Mouse (Mus musculus): ENCODE results near the gene Gm9821. TPM values are rescaled to one million over a fixed set of nuclear protein-coding genes. Genes with fewer than 3 reads are reported as not detected.

Gene Gm9821
- polyA plus RNA-seq, 1 experiment = not detected

GRCm38 (mm10) chr2:91906141-91906540 lies 39.4 kb upstream of the Gm9821 start:
- Histone ChIP-seq H3K4me1 (ENCODE audit: control insufficient read depth, insufficient read depth, insufficient read length, low read length) (no peaks in the 10 kb centered on the region), H3K27ac (ENCODE audit: insufficient read depth, low read depth, low read length) (no peak overlapping the region), H3K36me3 (ENCODE audit: control insufficient read depth, insufficient read depth, low read length) (peaks cover 30% of the 10 kb centered on the region), H3K27me3 (ENCODE audit: control insufficient read depth, insufficient read depth, low read length) (no peaks in the 10 kb centered on the region), H3K4me3 (ENCODE audit: low read depth, low read length) (no peak overlapping the region)
- no peak for TF ChIP-seq POLR2A (IDR thresholded peaks at IDR 0.05; ENCODE audit: low read depth, low read length)
- no peak for TF ChIP-seq CTCF (IDR thresholded peaks at IDR 0.05; ENCODE audit: extremely low read depth, insufficient read length, insufficient replicate concordance, low read depth, low read length)
- WGBS = 92% methylated on average over 2 of the region's 2 CpGs

DNA sequence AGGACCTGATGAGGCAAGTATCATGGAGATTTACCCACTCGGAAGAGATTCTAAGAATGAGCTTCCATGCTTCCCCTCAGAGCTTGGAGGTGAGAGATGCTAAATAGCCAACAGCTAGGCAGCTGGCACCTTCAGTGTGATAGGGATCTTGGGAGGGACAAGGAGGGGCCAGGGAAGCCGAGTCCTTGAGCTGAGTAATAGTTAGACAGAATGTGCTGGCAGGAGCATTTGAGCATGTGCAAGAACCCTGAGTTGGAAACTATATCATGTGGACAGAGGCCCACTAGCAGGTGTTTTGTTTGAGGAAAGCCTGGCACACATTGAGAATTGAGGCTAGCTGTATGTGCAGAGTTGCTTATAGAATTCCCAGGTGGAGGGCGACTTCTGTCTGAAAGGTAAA lies 32.9 kb upstream of the Gm9821 start:
- Histone ChIP-seq H3K4me3 (ENCODE audit: low read depth, low read length) (no peak overlapping the region), H3K27me3 (ENCODE audit: control insufficient read depth, insufficient read depth, low read length) (no peaks in the 10 kb centered on the region), H3K4me1 (ENCODE audit: control insufficient read depth, insufficient read depth, insufficient read length, low read length) (no peaks in the 10 kb centered on the region), H3K36me3 (ENCODE audit: control insufficient read depth, insufficient read depth, low read length) (peaks cover 65% of the 10 kb centered on the region), H3K27ac (ENCODE audit: insufficient read depth, low read depth, low read length) (no peak overlapping the region)
- 55% methylated on average over 3 of the region's 3 CpGs for WGBS
- TF ChIP-seq POLR2A (IDR thresholded peaks at IDR 0.05; ENCODE audit: low read depth, low read length) (no peak), CTCF (IDR thresholded peaks at IDR 0.05; ENCODE audit: extremely low read depth, insufficient read length, insufficient replicate concordance, low read depth, low read length) (no peak)

- Histone ChIP-seq H3K4me1 (ENCODE audit: control insufficient read depth, insufficient read depth, insufficient read length, low read length) (no peaks in the 10 kb centered on the region), H3K4me3 (ENCODE audit: low read depth, low read length) (no peak overlapping the region), H3K27ac (ENCODE audit: insufficient read depth, low read depth, low read length) (no peak overlapping the region), H3K36me3 (ENCODE audit: control insufficient read depth, insufficient read depth, low read length) (peaks cover 71% of the 10 kb centered on the region), H3K27me3 (ENCODE audit: control insufficient read depth, insufficient read depth, low read length) (no peaks in the 10 kb centered on the region)
- TF ChIP-seq CTCF (IDR thresholded peaks at IDR 0.05; ENCODE audit: extremely low read depth, insufficient read length, insufficient replicate concordance, low read depth, low read length) = no peak
- no peak for TF ChIP-seq POLR2A (IDR thresholded peaks at IDR 0.05; ENCODE audit: low read depth, low read length)
- WGBS = 85% methylated on average over 7 of the region's 7 CpGs
These were observed 32.0 kb upstream of the Gm9821 start for GRCm38 (mm10) chr2:91913328-91914110.

DNA sequence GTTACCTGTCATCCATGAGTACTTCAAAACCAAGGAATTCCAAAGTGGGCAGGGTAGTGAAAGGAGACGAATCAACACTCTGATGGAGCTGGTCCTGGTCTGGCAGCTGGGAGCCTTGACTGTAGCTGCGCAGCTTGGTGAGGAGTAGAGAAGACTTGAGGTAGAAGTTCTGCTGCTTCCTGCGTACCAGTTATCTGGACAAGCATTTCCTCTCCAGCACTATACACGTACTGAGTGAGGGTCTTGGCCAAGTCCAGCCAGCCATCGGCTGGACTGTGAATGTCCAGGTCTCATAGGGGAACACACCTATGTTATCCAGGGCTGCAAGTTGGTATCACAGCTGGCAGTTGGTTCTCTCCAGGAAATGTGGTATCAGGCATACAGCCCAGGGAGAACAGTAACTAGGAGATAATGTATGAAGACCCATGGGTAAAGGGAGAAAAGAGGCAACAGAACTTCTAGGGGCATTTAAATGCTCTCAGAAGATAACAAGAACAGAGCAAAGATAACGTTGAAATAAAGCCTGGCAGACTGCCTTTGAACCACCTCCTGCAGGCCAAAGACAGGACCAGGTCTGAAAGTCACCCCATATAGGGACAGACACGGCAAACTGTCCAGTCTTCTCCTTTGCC lies 29.0 kb upstream of the Gm9821 start:
- peaks cover 58% of the 10 kb centered on the region for H3K36me3 ChIP-seq (ENCODE audit: control insufficient read depth, insufficient read depth, low read length)
- no peak for TF ChIP-seq POLR2A (IDR thresholded peaks at IDR 0.05; ENCODE audit: low read depth, low read length)
- TF ChIP-seq CTCF (IDR thresholded peaks at IDR 0.05; ENCODE audit: extremely low read depth, insufficient read length, insufficient replicate concordance, low read depth, low read length) = no peak
- H3K27ac ChIP-seq (ENCODE audit: insufficient read depth, low read depth, low read length) = no peak overlapping the region
- 81% methylated on average over 7 of the region's 7 CpGs for WGBS
- no peak overlapping the region for H3K4me3 ChIP-seq (ENCODE audit: low read depth, low read length)
- H3K27me3 ChIP-seq (ENCODE audit: control insufficient read depth, insufficient read depth, low read length) = 0 out of 2 replicates have a peak, but pooled peaks cover under 1% of the 10 kb centered on the region
- H3K4me1 ChIP-seq (ENCODE audit: control insufficient read depth, insufficient read depth, insufficient read length, low read length) = peaks cover 3% of the 10 kb centered on the region

- TF ChIP-seq CTCF (IDR thresholded peaks at IDR 0.05; ENCODE audit: extremely low read depth, insufficient read length, insufficient replicate concordance, low read depth, low read length) = no peak
- no peak for TF ChIP-seq POLR2A (IDR thresholded peaks at IDR 0.05; ENCODE audit: low read depth, low read length)
- peaks cover 8% of the 10 kb centered on the region for H3K4me1 ChIP-seq (ENCODE audit: control insufficient read depth, insufficient read depth, insufficient read length, low read length)
- no peak overlapping the region for H3K27ac ChIP-seq (ENCODE audit: insufficient read depth, low read depth, low read length)
- H3K27me3 ChIP-seq (ENCODE audit: control insufficient read depth, insufficient read depth, low read length) = peaks cover 7% of the 10 kb centered on the region
- H3K4me3 ChIP-seq (ENCODE audit: low read depth, low read length) = no peak overlapping the region
- H3K36me3 ChIP-seq (ENCODE audit: control insufficient read depth, insufficient read depth, low read length) = peaks cover 51% of the 10 kb centered on the region
- 92% methylated on average over 7 of the region's 7 CpGs for WGBS
These were observed 28.4 kb upstream of the Gm9821 start for GRCm38 (mm10) chr2:91917096-91917495.

- WGBS = 42% methylated on average over 4 of the region's 4 CpGs
- Histone ChIP-seq H3K36me3 (ENCODE audit: control insufficient read depth, insufficient read depth, low read length) (peaks cover 25% of the 10 kb centered on the region), H3K27ac (ENCODE audit: insufficient read depth, low read depth, low read length) (no peak overlapping the region), H3K27me3 (ENCODE audit: control insufficient read depth, insufficient read depth, low read length) (peaks cover 25% of the 10 kb centered on the region), H3K4me3 (ENCODE audit: low read depth, low read length) (no peak overlapping the region), H3K4me1 (ENCODE audit: control insufficient read depth, insufficient read depth, insufficient read length, low read length) (peaks cover 22% of the 10 kb centered on the region)
- TF ChIP-seq POLR2A (IDR thresholded peaks at IDR 0.05; ENCODE audit: low read depth, low read length) = no peak
- TF ChIP-seq CTCF (IDR thresholded peaks at IDR 0.05; ENCODE audit: extremely low read depth, insufficient read length, insufficient replicate concordance, low read depth, low read length) = no peak
These were observed 25.4 kb upstream of the Gm9821 start for GRCm38 (mm10) chr2:91920130-91920529.

DNA sequence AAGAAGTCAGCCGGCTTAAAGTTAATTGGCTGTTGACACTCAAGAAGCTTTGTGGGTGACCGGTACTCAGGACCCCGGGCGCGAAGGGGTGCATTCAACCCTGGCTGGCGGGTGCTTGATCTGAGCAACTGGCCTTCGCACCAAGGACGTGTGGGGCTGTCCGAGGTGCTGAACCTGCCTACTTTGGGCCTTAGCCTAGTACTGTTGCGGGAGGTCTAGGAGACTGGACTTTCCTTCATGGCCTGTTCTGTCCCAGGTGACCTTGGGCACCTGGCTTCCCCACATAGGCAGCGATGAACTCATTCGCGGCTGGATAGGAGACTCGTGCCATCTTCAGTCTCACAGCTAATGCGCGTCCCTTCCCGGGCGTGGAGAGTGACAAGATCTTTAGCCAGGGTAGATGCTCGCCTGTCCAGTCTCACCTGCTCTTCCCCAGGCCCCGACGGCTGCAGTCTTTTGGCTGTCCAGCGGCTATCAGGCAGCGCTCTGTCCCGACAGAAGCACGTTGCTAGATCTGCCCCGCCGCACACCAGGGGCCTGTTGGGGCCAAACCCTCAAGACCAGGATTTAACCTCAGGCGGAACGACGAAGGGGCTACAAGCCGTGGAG lies 24.2 kb upstream of the Gm9821 start:
- Histone ChIP-seq H3K27me3 (ENCODE audit: control insufficient read depth, insufficient read depth, low read length) (peaks cover 25% of the 10 kb centered on the region), H3K27ac (ENCODE audit: insufficient read depth, low read depth, low read length) (no peak overlapping the region), H3K4me3 (ENCODE audit: low read depth, low read length) (peak overlapping the region; percentile 63), H3K4me1 (ENCODE audit: control insufficient read depth, insufficient read depth, insufficient read length, low read length) (peaks cover 22% of the 10 kb centered on the region), H3K36me3 (ENCODE audit: control insufficient read depth, insufficient read depth, low read length) (peaks cover 16% of the 10 kb centered on the region)
- no peak; the same call in 1 of the 2 replicates for TF ChIP-seq POLR2A (IDR thresholded peaks at IDR 0.05; ENCODE audit: low read depth, low read length)
- no peak for TF ChIP-seq CTCF (IDR thresholded peaks at IDR 0.05; ENCODE audit: extremely low read depth, insufficient read length, insufficient replicate concordance, low read depth, low read length)
- 4% methylated on average over 31 of the region's 31 CpGs for WGBS
